Mouse (Mus musculus) lung, adult 10 weeks (tissue): ENCODE results near the gene Slc16a13. TPM values are rescaled to one million over a fixed set of nuclear protein-coding genes. Genes with fewer than 3 reads are reported as not detected.

Experiments
- polyA plus RNA-seq: library from polyadenylated mRNA; stranded (reverse); fragments of 350-450 nt; fragmentation: Illumina TruSeq; extraction: RNeasy Lipid Tissue Mini Kit (QIAGEN cat#74804); gene quantifications from one replicate; pipeline ENCODE4 v1.2.3, GENCODE M21; 2014; ENCODE audit warnings: low read depth, low replicate concordance; ENCODE audit not compliant: insufficient read depth

Gene Slc16a13
- 4.1 TPM for polyA plus RNA-seq

DNA sequence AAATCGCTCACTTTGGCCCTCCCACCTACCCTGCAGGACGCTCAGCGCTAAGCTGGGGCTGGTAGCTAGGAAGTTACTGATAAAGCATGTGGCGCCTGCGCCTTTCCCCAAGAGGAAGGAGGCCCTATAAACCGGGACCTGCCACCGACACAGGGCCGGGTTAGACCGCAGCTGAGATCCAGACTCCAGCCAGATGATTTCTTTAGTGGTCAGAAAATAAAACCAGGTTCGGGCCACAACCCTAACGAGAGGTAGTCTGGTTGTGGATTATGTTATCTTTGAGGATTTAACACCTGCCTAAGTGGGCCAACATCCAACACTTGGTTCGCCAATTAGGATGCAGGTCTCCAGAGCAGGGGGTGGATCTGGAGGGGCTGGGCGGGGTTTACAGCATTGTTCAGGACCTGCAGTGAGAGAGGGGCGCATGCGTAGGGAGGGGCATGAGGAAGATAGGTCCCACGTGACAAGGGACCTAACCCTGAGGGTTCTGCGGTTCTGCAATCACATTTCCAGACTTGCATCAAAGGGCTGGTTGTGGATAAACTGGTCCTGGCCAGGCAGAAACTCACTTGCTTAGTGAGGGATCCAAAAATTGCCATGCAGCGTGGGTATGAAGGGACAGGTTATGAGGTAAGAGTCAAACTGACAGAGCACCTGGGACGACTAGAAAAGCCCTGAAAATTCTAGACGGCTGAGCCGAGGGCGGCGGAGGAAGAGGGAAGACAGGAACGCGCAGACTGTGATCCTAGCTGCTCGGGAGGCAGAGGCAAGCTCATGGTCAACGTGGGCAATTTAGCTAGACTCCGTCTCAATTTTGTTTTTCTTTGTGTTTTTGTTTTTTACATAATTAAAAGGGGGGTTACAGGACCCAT is at the start of gene Slc16a13:
TSS of gene Slc16a13 (minus strand) at position 334 of the 872 bp plus-strand sequence.

DNA sequence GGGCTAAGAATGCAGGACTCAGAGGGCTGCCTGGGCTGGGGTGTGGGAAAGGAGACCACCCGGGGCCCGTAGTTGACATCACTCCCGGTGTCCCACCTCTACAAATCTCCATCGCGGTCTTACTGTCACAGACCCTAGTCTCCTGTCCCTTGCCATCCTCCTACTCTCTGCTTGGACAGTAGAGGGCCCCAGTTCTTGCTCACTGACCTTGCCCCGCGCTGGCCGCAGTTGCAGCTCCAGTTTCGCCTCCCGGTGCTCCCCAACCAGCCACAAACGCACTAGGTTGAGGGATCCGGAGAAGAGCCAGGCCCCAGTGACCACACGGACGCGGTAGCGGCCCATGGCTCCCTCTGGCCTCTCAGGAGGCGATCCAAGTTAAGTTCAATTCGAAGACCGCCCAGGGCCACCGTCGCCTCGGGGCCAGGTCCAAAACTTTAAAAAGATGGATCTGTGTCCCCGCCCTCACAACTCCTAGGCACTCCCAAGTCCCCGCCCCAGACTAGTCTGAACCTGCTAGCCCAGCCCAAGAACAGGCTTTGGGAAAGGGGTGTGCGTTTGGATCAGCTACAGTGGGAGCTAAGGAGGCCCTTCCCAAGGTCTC is 34.2 kb upstream of the Slc16a13 start, which contains the start of gene Alox12:
TSS of gene Alox12 (minus strand) at position 423 of the 601 bp plus-strand sequence.

DNA sequence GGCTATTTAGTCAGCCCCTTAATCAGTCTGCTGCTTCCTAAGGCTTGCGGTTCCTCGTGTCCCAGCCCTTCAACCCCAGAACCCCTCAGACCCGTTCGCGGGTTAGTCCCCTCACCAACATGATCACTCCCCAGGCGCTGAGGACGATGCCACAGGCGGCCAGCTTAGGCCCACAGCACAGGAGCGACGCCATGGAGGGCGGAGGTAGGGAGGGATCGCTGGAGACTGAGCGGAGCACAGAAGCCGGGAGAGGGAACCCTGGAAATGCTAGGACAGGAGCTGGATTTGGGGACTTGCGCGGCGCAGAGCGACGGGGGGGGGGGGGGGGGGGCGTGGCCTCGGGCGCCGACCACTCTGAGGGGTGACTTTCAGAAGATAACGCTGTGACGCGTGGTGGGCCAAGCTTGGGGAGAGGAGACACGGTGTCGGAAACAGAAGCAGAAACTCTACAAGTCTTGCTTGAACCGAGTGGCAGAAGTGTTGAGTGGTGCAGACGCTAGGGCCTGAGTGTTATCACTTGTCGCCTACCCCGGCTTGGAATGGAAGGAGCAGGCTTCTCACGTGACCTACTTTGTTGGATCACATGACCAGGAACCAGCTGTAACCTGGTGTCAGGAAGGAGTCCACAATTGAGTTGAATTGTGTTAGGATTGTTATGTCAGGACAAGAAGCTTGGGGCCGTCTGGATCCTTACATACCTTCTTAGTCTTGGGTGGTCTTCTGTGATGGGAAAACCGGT is 18.8 kb upstream of the Slc16a13 start, which contains the start of the genes Gm21988 and Rnasek:
TSS of gene Gm21988 (minus strand) at position 290 of the 739 bp plus-strand sequence.
TSS of gene Rnasek (minus strand) at position 302 of the 739 bp plus-strand sequence.

DNA sequence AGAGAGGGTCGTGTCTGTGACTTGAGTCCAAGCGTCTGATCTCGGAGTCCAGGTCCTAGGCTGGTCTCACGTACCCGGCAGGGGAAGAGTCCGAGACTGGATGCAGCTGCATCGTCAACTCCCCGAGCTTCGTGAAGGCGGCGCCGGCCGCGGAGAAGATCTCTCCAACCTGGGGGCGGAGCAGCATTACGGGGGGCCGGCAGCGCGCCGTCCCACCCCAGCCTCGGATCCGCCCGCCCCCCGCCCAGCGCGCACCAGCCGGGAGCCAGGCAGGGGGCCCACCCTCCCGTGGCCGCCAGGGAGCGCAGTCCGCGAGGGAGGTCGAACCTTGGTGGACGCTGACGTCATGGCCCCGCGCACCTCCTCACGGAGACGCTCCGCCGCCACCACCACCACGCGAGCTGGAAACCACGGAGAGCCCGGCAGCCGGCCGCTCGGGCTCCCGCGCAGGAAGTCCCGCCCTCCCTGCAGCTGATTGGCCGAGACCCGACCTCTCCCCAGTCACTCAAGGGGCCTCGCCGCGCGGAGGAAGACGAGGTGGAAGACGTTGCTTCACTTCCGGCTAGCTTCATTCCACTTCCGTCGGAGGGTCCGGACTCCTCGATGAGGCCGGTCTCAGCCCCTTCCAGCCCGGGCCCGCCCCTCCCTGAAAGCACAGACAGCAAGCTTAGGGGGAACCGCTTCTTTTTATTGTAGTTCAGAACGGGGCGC is 16.7 kb upstream of the Slc16a13 start, which contains the start of gene 0610010K14Rik:
TSS of gene 0610010K14Rik (minus strand) at position 458 of the 711 bp plus-strand sequence.

DNA sequence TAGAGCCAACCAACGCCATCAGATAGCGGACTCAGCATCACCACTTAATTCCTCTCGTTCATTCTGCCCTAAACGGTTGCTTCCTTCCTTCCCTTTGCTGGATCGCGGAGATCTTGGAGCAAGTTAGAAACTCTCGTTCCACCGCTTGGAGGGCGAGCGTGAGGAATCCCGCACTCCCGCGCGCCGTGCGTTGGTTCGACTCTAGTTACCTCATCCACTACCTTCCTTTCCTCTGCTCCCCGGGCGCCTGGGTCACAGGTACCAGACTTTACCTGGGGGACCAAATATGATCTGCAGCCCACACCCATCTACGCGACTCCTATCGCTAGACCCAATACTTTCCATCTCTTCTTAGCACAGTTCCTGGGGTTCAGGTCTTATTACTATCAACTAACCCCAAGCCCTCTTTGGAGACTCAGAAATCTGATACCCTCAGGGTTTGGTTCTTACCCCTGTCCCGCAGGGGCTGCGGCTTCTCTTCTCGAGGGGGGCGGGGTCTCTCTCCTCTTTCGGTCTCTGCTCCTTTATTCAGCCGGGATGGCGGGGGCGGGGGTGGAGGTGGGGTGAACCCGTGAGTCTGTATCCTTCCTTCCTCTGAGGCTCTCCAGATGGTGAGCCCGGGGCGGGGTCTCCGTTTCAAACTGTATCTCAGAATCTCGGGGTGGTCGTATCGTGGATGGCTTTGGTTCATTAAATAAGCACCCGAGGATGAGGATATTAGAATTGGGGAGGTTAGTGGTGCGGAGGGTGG is 8.6 kb upstream of the Slc16a13 start, which contains the start of gene Bcl6b:
TSS of gene Bcl6b (minus strand) at position 539 of the 751 bp plus-strand sequence.

DNA sequence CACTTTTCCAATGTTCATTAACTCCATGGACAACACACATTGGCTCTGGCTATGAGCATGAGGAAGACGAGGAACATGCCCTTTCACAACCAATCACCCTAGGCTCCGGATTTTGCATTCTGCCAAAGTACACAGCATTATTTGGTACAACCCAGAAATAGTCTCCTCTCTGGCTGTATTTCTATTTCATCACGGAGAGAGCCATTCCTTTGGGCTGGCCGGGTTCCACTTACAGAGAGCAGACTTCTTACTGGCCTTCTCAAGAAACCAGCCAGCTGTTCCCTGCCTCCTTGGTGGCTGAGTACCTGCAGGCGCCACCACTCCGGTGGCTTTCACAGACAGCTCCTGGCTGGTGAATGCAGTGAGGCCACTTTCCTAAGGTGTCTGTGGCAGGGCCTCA is 8.4 kb downstream of the Slc16a13 start, which contains the start of gene Slc16a11:
TSS of gene Slc16a11 (plus strand) at position 330 of the 400 bp plus-strand sequence.

Other genes starting within 250 kb of the Slc16a13 start
- 86.4 TPM for gene Ctdnep1, start 239.9 kb downstream of the Slc16a13 start, polyA plus RNA-seq
- gene Elp5, start 238.5 kb downstream of the Slc16a13 start, polyA plus RNA-seq, result 40.7 TPM
- gene Gabarap, start 229.9 kb downstream of the Slc16a13 start, polyA plus RNA-seq, result 466 TPM
- 39.5 TPM for gene Phf23, start 225.3 kb downstream of the Slc16a13 start, polyA plus RNA-seq
- 6.0 TPM for gene Dvl2, start 220.5 kb downstream of the Slc16a13 start, polyA plus RNA-seq
- 82.7 TPM for gene Acadvl, start 205.7 kb downstream of the Slc16a13 start, polyA plus RNA-seq
- 7.3 TPM for gene Dlg4, start 204.1 kb downstream of the Slc16a13 start, polyA plus RNA-seq
- 13.1 TPM for gene Asgr1, start 167.0 kb downstream of the Slc16a13 start, polyA plus RNA-seq
- 0.41 TPM for gene Asgr2, start 128.4 kb downstream of the Slc16a13 start, polyA plus RNA-seq
- gene Mgl2, start 90.7 kb downstream of the Slc16a13 start, polyA plus RNA-seq, result 26.9 TPM
- 14.5 TPM for gene Clec10a, start 64.9 kb downstream of the Slc16a13 start, polyA plus RNA-seq
- 54.5 TPM for gene Slc16a11, start 8.3 kb downstream of the Slc16a13 start, polyA plus RNA-seq
- gene Bcl6b, start 8.7 kb upstream of the Slc16a13 start, polyA plus RNA-seq, result 15.8 TPM
- 69.1 TPM for gene 0610010K14Rik, start 16.9 kb upstream of the Slc16a13 start, polyA plus RNA-seq
- gene Gm21988, start 18.8 kb upstream of the Slc16a13 start, polyA plus RNA-seq, result 8.1 TPM
- 203 TPM for gene Rnasek, start 18.8 kb upstream of the Slc16a13 start, polyA plus RNA-seq
- gene Alox12, start 34.3 kb upstream of the Slc16a13 start, polyA plus RNA-seq, result 2.8 TPM
- not detected for gene Alox12e, start 101.6 kb upstream of the Slc16a13 start, polyA plus RNA-seq
- 3.7 TPM for gene Alox15, start 131.0 kb upstream of the Slc16a13 start, polyA plus RNA-seq
- 9.8 TPM for gene Pelp1, start 189.0 kb upstream of the Slc16a13 start, polyA plus RNA-seq
- gene Arrb2, start 211.6 kb upstream of the Slc16a13 start, polyA plus RNA-seq, result 37.6 TPM
- gene Med11, start 230.9 kb upstream of the Slc16a13 start, polyA plus RNA-seq, result 52.9 TPM
- 3.2 TPM for gene Zmynd15, start 238.4 kb upstream of the Slc16a13 start, polyA plus RNA-seq
- 59.8 TPM for gene Cxcl16, start 238.9 kb upstream of the Slc16a13 start, polyA plus RNA-seq